Mouse (Mus musculus) urinary bladder, postnatal 4 days (tissue): Measurements from ENCODE around the gene Acsm4.
"Not testable (repeated sequence)": the region's sequence is repeated elsewhere in the genome, so short reads cannot be mapped to it uniquely, and the experiment has no call there.

Experiments
- DNase-seq, 2 experiments: peaks; one replicate each; pipeline ENCODE4 v3.0.0; 2021 to 2022; ENCODE audit warnings: low spot score in 2 of 2

Gene Acsm4

DNA sequence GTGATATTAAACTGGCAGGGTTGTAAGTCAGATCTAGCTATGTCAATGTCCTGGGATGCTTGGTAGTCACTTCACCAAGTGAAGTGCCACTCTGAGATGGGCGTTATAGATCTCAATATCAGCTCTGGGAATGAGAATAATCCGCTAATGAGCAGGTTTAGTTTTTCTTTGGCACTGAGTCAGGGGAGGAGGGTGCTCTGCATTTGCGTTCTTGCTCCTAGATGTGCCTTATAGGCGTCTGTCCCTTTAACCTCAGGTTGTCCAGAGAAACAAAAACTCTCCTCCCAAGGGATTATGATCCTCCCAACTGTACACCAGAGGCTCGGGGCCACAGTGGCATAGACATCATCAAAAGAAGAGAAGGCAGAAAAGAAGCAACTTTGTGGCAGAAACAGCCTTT is at the start of gene Acsm4:
Gene Acsm4 (plus strand): TSS at position 301 of the 400 bp plus-strand sequence.
- DNase-seq, result no peak

DNA sequence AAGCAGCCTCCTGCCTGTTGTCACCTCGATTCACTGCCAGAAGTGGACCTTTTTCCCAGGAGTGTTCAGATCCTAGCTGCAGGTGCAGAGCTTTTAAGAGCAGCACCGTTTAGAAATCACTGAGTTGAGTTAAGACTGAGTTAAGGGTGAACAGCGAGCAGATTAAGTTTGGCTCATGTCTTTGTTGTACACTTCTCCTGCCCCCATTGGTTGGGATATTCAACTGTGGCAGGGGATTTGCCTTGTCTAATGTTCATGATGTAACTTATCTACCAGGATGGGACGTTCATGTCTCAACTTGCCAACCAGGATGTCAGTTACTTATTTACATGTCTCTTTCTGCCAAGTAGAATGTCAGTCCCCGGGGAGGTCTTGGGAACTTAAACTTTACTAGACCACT is 47.5 kb upstream of the Acsm4 start:
- DNase-seq, result no peak

DNA sequence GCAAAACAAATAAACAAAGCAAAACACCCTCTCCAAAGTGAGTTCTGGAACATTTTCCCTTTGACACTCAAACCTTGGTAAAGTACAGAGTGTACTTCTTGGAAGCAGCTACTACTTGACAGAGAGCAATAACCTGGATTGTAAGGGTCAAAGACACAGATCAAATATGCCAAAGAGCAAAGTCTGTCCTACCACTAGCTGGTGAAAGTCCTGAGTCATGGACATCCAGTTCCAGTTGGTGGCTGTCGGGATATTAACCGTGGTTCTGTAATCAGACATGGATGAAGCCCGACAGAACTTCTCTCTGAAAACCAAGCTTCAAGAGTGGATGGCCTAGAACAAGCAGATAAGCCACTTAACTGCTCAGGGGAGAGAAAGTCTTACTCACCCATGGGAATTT is 21.9 kb upstream of the Acsm4 start:
- no peak for DNase-seq

DNA sequence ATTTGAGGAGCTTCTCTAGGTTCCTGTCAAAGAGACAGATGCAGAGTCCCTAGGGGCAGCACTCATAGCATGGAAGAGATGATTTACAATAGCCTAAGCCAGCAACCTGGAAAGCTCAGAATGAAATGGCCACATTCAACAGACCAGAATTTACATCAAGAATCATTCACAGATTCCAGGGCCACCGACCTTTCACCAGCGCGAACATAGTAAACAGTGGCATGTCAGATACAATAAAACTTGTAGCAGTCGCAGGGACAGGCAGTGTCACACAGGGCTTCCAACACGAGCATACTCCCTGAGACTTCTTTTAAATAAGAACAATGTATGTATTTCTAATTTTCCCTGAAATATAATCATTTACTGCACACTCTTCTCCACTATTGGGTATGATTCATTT is 19.4 kb upstream of the Acsm4 start:
- DNase-seq, result no peak

DNA sequence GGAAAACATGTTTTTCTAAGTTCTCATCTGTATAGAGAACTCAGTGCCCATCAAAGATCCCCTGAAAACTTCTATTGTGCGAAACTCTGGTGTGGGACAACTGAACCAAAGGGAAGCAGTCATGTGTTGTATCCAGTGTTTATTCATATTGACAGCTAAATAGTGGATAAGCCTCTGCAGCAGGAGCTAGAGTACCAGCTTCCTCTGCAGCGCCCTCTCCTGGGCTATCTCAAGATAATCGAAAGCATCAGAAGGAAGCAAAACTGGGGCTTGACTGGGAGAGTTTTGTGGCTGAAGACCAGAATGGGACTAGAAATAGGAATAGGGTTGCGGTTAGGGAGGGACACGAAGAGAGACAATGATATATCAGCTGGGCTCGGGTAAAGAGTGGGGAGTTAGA is 18.9 kb upstream of the Acsm4 start:
- DNase-seq, result no peak

DNA sequence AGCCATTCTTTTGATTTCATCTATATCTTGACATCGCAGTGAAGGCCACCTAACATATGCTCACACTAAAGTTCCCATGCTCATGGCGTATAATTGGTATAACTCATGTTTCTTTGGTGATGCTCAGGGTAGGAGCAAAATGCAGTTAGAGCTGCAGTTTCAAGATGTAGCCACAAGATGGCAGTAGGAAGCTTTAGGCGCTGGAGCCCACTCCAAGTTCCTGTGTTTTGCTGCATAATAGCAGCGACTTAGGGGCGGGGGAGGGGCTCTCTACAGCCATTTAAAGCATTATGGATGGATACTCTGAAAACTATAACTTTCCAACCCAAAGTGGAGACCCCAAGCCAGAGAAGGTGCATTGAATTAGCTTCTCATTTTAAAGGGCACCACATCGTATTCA is 16.4 kb upstream of the Acsm4 start:
- DNase-seq, result no peak

DNA sequence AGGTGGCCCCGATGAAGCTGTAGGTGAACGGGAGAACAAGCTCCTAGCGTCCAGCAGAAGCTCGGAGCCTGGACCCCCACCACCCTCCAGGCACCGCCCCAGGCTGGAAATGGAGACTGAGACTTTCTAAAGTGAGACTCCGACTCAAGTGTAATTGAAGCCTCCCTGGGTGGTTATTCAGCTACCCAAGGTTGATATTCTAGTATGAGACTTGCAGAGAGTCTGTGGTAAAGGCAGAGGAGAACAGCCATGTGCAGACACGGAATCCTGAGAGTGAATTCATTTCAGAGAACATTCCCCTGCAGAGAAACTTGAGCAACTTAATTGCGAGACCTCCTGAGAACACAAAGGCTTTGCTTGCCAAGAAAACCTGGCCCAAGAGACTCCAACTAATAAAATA is 9.7 kb upstream of the Acsm4 start:
- no peak for DNase-seq

DNA sequence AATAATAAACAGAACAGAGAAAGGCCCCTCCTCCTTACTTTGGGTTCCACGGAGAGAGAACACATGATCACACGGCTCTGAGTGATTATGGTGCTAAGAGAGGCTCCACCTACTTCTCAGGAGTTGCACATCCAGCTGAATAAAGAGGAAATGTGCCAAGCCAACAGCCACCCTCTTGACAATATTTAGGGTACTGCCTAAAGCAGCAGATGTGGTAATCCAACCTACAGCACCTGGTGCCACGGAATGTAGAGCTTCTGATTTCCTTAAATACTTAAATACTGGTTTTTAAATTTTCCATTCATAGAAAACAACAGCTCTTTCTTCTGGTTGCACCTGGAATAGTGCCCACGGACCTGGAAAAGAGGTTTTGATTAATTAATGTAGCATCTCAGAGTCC is 7.1 kb upstream of the Acsm4 start:
- no peak for DNase-seq

DNA sequence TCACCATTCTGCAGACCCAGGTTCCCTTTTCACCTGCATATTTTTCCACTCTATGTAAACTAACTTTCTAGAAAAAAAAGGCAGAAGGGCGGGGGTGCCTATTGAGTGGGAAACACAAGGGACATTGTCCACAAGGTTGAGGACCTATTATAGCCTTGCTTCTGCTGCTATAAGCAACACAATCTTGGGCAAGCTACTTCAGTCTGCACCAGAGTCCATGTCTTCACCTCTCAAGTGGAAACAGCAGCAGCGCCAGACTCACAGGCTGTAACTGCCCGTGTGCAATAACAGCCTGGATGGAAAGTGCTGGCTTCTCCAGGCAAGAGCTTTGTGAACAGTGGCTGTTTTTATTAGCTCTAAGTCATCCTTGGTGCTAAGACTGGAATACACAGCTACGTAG is 2.5 kb downstream of the Acsm4 start:
- DNase-seq, result no peak

DNA sequence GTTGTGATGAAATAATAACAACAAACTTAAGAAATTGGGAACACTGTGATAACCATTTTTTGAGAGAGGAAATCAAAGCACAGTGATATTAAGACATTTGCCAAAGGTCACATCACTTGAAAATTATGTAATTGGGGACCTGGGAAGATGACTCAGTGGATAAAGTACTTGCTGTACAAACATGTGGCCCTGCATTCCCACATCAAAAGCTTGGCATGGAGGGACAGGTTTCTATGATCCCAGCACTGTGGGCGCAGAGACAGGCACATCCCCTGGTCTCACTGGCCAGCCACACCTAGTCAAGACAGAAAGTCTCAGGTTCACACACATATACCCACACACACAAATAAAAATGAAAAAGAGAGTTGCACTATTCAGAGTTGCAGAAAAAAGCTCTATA is 5.1 kb downstream of the Acsm4 start:
- no peak for DNase-seq

DNA sequence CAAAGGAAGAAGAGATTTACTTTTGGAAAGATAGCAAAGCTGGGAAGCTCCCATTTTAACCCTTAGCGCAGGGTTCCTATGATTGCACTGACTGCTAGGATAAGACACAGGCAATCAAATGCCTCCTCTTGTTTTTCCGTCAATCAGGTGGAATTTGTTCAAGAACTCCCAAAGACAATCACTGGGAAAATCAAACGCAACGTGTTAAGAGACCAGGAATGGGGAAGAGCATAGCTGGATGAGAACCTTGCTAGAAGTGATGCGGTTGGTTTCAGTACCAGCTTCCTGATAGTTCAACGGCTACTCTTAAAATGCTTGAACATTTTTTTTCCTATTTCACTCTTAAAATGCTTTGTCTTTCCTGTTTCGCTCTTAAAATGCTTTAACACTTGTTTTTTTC is 24.3 kb downstream of the Acsm4 start:
- no peak for DNase-seq

DNA sequence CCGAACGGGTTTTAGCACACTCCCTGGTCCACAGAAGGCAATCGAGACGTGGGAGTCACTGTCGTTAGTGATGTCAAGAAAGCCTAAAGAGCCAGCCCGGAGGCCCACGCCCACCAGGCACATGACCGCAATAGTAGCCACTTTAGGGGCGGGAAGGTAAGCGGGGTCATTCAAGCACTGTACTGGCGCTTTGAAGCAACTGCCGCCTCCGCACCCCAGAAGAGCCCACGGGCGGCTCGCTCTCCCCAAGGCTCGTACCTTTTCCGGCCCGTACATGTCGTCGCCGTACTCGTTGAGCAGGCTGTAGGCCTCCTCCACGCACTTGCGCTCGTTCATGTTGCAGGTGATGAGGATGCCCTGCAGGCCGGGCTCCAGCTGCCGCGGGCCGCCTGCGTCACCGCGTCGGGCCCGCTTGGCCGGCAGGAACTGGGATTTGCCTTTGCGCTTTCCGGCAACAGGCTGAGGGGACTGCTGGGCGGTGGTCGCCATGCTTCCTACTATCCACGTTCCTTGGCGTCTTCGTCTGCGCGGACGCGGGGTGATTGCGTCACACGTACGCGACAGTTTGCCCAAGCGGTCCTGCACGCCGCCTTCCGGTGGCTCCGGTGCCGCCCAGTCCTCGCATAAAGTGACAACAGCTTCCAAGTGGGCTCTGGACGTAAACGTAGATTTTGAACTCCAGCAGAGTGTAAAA is 30.6 kb downstream of the Acsm4 start, which contains the start of gene Thumpd1:
Gene Thumpd1 (minus strand): TSS at position 546 of the 694 bp plus-strand sequence.
- peak; percentile 86 to 96 for DNase-seq

DNA sequence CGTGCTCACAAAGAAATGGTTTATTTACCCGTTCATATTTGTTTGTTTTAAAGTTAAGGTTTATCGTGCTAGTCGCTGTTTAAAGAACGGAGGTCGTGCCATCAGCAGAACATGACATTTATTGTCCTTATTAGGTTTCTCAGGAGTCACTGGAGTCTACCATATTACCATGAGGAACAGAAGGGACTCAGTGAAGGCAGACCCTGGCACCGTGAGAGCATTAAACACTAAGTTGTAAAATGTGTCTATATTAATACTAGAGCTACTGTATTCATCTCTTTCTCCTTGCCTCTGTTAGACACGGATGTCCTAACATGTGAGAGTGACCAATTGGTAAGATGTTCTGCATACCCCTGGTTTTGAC is 31.1 kb downstream of the Acsm4 start:
- DNase-seq, result no peak

DNA sequence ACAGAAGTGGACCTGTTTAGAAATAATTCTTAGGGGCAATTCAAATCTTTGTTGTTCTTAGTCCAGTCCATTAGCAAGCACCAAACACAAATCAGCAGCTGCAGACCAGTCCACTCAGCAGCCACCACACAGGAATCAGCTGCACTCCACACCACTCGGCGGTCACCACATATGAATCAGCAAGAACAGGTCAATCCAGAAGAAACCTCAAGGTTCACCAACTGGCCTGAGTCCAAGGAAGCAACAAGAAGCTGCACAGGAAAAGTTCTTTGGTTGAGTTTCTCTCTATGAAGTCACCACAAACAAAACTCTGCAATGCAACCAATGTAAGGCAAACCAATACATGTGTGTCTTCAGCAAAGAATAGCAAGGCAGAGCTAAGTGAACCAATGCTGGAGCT is 37.8 kb downstream of the Acsm4 start:
- DNase-seq, result no peak

DNA sequence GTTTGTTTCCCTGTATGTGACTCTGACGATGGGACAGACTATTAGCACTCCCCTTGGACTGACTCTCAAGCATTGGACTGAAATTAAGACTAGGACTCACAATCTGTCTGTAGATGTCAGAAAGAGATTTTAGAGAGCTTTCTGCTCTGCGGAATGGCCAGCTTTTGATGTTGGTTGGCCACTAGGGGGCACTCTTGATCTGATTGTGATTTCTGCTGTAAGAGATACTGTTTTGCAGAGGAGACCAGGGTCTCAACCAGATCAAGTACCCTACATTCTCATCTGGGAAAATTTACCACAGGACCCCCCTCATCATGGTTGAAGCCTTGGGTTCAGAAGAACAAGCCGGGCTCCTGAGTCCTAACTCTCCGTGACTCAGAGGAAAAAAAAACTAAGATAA is 41.4 kb downstream of the Acsm4 start:
- not testable (repeated sequence) for DNase-seq

DNA sequence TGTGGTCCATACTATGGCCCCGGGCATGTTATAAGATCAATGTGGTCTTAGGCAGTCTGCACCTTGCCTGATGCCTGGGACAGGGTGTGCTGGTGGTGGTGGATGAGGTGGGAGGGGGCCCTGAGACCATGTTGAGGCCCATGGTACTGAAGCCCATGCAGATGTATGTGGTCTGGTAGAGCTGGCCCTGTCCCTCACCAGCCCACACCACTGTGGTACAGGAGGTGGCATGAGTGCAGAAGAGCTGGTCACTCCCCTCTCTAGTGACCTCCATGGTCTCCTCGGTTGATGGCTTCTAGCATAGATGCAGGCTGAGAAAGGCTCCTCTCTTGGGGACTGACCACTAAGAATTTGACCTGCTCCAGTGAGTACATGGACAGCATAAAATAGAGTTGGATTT is 49.1 kb downstream of the Acsm4 start:
- no peak for DNase-seq

DNA sequence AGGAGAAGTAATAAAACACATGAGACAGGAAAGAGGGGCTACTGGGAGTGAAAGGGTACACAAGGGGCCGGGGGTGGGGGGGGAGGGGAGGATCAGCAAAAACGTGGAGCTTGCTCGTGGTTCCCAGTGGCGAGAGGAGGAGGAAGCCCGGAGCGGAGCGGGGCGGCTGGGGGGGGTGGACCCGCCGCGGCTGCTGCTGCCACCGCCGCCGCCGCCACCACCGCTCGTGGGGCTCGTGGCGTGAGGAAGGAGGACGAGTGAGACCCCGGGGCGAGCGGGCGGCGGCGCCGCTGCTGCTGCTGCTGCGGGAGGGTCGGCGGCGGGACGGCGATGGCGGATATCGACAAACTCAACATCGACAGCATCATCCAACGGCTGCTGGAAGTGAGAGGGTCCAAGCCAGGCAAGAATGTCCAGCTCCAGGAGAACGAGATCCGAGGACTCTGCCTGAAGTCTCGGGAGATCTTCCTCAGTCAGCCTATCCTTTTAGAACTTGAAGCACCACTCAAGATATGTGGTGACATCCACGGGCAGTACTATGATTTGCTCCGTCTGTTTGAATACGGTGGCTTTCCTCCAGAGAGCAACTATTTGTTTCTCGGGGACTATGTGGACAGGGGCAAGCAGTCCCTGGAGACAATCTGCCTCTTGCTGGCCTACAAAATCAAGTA is 50.1 kb downstream of the Acsm4 start:
- DNase-seq, result not testable (repeated sequence)

DNA sequence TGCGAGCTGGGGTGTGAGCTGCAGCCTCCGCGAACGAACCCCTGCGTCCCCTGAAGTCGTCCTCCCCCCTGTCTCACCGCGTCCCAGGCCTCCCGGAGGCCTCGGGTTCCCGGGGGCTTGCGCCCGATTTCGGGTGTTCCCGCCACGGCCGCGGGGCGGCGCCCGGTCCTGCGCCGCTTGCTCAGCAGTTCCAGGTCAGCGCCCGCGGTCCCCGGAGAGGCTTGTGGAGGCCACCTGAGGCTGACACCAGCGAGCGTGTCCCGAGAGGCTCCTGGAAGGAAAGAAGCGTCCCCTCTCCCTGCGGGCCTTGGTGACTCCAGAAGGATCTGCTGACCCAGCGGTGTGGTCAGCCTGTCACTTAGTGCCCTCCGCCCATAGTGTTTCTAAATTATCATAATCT is 54.5 kb downstream of the Acsm4 start:
- DNase-seq, result no peak

DNA sequence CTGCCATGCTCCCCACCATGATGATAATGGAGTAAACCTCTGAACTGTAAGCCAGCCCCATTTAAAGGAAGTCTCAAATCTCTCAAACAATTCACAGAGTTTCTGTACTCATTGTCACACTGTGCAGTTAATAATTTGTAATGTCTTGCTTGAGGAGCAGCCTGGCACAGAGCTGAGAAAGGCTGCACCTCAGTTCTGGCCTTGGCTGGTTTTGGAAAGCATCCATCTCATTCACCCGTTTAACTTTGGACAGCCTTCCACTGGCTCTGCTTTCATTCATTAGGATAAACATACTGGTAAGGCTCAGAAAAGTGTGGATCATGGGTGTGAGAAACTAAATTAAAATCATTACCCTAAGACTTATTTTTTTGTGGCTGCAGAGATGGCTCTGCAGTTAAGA is 56.0 kb downstream of the Acsm4 start:
- DNase-seq, result no peak

DNA sequence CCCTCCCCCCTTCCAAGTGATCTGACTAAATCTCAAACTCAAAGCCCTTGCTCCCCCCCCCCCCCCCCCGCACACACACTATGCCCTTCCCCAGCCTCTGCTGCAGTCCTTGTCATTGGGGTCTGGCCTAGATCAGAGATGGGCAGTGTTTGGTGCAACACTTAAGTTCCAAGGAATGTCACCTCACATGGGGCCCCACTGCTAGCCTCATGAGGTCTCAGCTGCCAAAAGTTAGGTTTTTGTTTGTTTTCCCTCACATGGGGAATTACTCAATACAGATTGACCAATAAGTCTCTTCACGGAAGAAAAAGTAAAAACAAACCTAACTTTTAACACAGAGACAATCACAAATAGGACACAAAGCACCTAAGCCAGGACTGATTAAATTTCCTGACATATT is 58.9 kb downstream of the Acsm4 start:
- no peak for DNase-seq

DNA sequence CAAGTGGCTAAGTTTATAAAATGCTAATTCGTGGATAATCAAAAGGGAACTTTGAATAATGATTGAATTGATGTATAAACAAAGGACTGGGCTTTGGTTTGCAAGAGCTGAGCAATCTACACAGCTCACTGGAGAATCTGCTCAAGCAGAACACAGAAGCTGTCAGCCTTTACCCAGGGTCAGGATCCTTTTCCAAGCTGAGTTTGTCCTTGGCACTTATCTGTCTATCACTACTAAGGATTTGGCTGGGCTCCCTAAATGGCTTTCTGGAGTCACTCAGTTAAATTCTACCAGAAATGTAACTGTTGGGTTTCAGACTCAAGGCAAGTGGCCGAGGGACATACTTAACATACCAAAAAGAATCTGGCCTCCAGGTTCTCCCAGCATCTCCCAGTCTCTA is 60.1 kb downstream of the Acsm4 start:
- DNase-seq, result no peak

DNA sequence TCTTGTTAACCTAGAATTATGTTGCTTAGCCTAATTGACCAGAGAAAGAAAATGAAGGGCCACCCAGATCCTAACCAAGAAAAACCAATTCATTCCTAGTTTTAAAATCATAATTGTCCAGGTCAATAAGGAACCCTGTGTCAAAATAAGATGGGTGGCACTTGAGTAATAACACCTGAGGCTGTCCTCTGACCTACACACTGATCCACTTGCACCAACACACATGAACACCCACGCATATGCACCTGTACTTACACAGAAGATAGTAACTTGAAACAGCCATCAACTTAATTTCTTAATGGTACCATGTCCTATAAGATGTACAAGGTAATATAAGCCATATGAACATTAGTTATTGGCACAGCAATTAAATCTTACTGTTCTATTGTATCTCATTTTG is 63.9 kb downstream of the Acsm4 start:
- no peak for DNase-seq

DNA sequence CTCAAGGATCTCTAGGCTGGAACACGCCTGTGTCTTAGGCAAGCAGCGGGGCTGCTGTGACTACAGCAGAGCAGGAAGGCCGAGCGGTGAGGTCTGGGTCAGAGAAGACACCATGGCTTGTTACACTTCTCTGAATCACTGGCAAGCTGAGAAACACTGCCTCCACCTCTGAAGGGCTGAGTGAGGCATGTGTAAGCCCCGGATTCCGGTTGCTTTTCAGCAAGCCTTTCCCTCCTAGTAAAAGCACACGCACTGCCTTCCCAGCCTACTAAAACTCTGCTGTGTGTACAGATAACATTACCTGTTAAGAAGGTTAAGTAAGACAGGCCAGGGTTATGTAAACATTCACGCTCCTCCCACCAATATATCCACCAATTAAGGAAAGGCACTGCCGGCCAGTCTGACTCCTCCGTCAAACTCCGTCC is 70.7 kb downstream of the Acsm4 start, which contains the start of gene Acsm3:
Gene Acsm3 (plus strand): TSS at position 397 of the 425 bp plus-strand sequence.
- DNase-seq, result no peak
